21 mouse cellular contexts compared by ENCODE assay signal in genomic region chr11:83854707-83855106, GRCm38 (mm10). TPM values are rescaled to one million over a fixed set of nuclear protein-coding genes. Genes with fewer than 3 reads are reported as not detected.
DNase-seq lines count a peak whose midpoint lies in the region; ATAC-seq and TF ChIP-seq lines count a peak whose summit lies in the region.
"Had no signal": no experiment of that assay in that cellular context is flagged by ENCODE, and none has a peak within 500 bp of the region (broad histone marks: within the 10 kb centered on the region; RNA-seq: fewer than 3 reads in every experiment).

No protein-coding gene starts in this region.

- peaks cover 4% of the 10 kb centered on the region for H3K4me1 ChIP-seq in embryonic facial prominence, embryonic 11.5 days (ENCODE audit: control insufficient read depth, insufficient read depth, low read length)
- peaks cover 38% of the 10 kb centered on the region for H3K4me1 ChIP-seq in embryonic facial prominence, embryonic 10.5 days
- no peaks in the 10 kb centered on the region for H3K4me1 ChIP-seq in kidney, postnatal 0 days (replicated peaks; ENCODE audit: insufficient read depth, low read length)
- peaks cover 14% of the 10 kb centered on the region; the same call in 1 of the 2 replicates for H3K4me1 ChIP-seq in midbrain, embryonic 11.5 days (ENCODE audit: control insufficient read depth, insufficient read depth, low read length)
- peaks cover 38% of the 10 kb centered on the region for H3K4me1 ChIP-seq in midbrain, embryonic 10.5 days
- no peaks in the 10 kb centered on the region for H3K4me1 ChIP-seq in intestine, postnatal 0 days (replicated peaks; ENCODE audit: control insufficient read depth, insufficient read depth, low read length)

- H3K4me3 ChIP-seq in embryonic facial prominence, embryonic 11.5 days (ENCODE audit: low read depth, low read length): no peak overlapping the region
- no peak overlapping the region for H3K4me3 ChIP-seq in embryonic facial prominence, embryonic 10.5 days
- H3K4me3 ChIP-seq in kidney, postnatal 0 days (replicated peaks; ENCODE audit: low read depth, low read length): peak overlapping the region; percentile 27
- H3K4me3 ChIP-seq in midbrain, embryonic 11.5 days (ENCODE audit: low read depth, low read length): no peak overlapping the region
- H3K4me3 ChIP-seq in midbrain, embryonic 10.5 days: no peak overlapping the region
- H3K4me3 ChIP-seq in intestine, postnatal 0 days (ENCODE audit: low read depth, low read length): no peak overlapping the region
- H3K4me3 ChIP-seq: embryonic facial prominence, embryonic 13.5 days; erythroblast, embryonic 14.5 days; forebrain, embryonic 13.5 days; gastrocnemius, adult 2 months; hindbrain, embryonic 12.5 days; midbrain, embryonic 12.5 days; neural tube, embryonic 15.5 days had no signal

- H3K36me3 ChIP-seq in embryonic facial prominence, embryonic 11.5 days (replicated peaks; ENCODE audit: control insufficient read depth, insufficient read depth, low read depth, low read length): no peaks in the 10 kb centered on the region
- no peaks in the 10 kb centered on the region for H3K36me3 ChIP-seq in embryonic facial prominence, embryonic 10.5 days (replicated peaks)
- H3K36me3 ChIP-seq in kidney, postnatal 0 days (ENCODE audit: insufficient read depth, low read length): no peaks in the 10 kb centered on the region
- H3K36me3 ChIP-seq in midbrain, embryonic 11.5 days (ENCODE audit: control insufficient read depth, insufficient read depth, low read length): no peaks in the 10 kb centered on the region
- H3K36me3 ChIP-seq in midbrain, embryonic 10.5 days: no peaks in the 10 kb centered on the region
- no peaks in the 10 kb centered on the region for H3K36me3 ChIP-seq in intestine, postnatal 0 days (ENCODE audit: control insufficient read depth, insufficient read depth)
- H3K36me3 ChIP-seq: embryonic facial prominence, embryonic 13.5 days; hindbrain, embryonic 12.5 days; midbrain, embryonic 12.5 days; neural tube, embryonic 15.5 days had no signal

- no peak overlapping the region for H3K27ac ChIP-seq in embryonic facial prominence, embryonic 11.5 days (replicated peaks; ENCODE audit: low read depth, low read length)
- no peak overlapping the region for H3K27ac ChIP-seq in embryonic facial prominence, embryonic 10.5 days (replicated peaks)
- H3K27ac ChIP-seq in kidney, postnatal 0 days: no peak overlapping the region
- H3K27ac ChIP-seq in midbrain, embryonic 11.5 days (ENCODE audit: low read depth, low read length): no peak overlapping the region
- no peak overlapping the region for H3K27ac ChIP-seq in midbrain, embryonic 10.5 days (replicated peaks)
- no peak overlapping the region for H3K27ac ChIP-seq in intestine, postnatal 0 days (ENCODE audit: low read depth, low read length)
- H3K27ac ChIP-seq: embryonic facial prominence, embryonic 13.5 days; forebrain, embryonic 13.5 days; gastrocnemius, adult 2 months; hindbrain, embryonic 12.5 days; midbrain, embryonic 12.5 days; neural tube, embryonic 15.5 days had no signal

- peaks cover 55% of the 10 kb centered on the region for H3K27me3 ChIP-seq in embryonic facial prominence, embryonic 11.5 days (ENCODE audit: control insufficient read depth, insufficient read depth, low read length)
- H3K27me3 ChIP-seq in embryonic facial prominence, embryonic 10.5 days (replicated peaks; ENCODE audit: low read depth, poor library complexity, severe bottlenecking): peaks cover 100% of the 10 kb centered on the region
- H3K27me3 ChIP-seq in kidney, postnatal 0 days (ENCODE audit: insufficient read depth, low read length): peaks cover 19% of the 10 kb centered on the region; the same call in 1 of the 2 replicates
- H3K27me3 ChIP-seq in midbrain, embryonic 11.5 days (ENCODE audit: control insufficient read depth, insufficient read depth, low read length): peaks cover 82% of the 10 kb centered on the region
- peaks cover 100% of the 10 kb centered on the region for H3K27me3 ChIP-seq in midbrain, embryonic 10.5 days (ENCODE audit: low read depth, poor library complexity, severe bottlenecking)
- H3K27me3 ChIP-seq in intestine, postnatal 0 days (replicated peaks; ENCODE audit: control insufficient read depth, insufficient read depth, low read length): no peaks in the 10 kb centered on the region; the same call in 1 of the 2 replicates

- TF ChIP-seq CTCF in kidney, postnatal 0 days (IDR thresholded peaks at IDR 0.05; ENCODE audit: low read depth): no peak
- TF ChIP-seq CTCF in intestine, postnatal 0 days (IDR thresholded peaks at IDR 0.05; ENCODE audit: low read depth): no peak

- DNase-seq in embryonic facial prominence, embryonic 11.5 days (ENCODE audit: low spot score): peak; percentile 6
- DNase-seq in embryonic facial prominence, embryonic 10.5 days (ENCODE audit: low spot score): no peak
- DNase-seq in kidney, postnatal 0 days (ENCODE audit: low spot score): no peak
- DNase-seq in kidney, postnatal 36 days: no peak
- DNase-seq in midbrain, embryonic 11.5 days (ENCODE audit: low spot score, missing footprints): peak; percentile 91
- no peak for DNase-seq in midbrain, embryonic 10.5 days (ENCODE audit: low spot score)
- no peak for DNase-seq in cerebellum, adult 9-11 months
- DNase-seq: adrenal gland, postnatal 36 days; cerebellum, adult 9-10 months; gastrocnemius, adult 2 months; left cerebral cortex, postnatal 4 days; right cerebral cortex, postnatal 25 days; spleen, adult 18-20 months; thymus, postnatal 25 days had no signal

- H3K4me2 ChIP-seq in embryonic facial prominence, embryonic 11.5 days (ENCODE audit: low read depth, low read length): no peak overlapping the region
- H3K4me2 ChIP-seq in kidney, postnatal 0 days (ENCODE audit: low read length): peak overlapping the region; percentile 50
- no peak overlapping the region for H3K4me2 ChIP-seq in midbrain, embryonic 11.5 days
- H3K4me2 ChIP-seq in intestine, postnatal 0 days (replicated peaks; ENCODE audit: low read depth): 0 out of 2 replicates have a peak overlapping the region, but pooled peaks have one; percentile 10
- H3K4me2 ChIP-seq: embryonic facial prominence, embryonic 13.5 days; forebrain, embryonic 13.5 days; hindbrain, embryonic 12.5 days; midbrain, embryonic 12.5 days; neural tube, embryonic 15.5 days had no signal

- no peak for ATAC-seq in embryonic facial prominence, embryonic 11.5 days (replicated peaks; ENCODE audit: insufficient number of reproducible peaks, low FRiP score, low TSS enrichment, low read depth)
- ATAC-seq in kidney, postnatal 0 days (replicated peaks; ENCODE audit: low FRiP score, low read depth): no peak
- ATAC-seq in midbrain, embryonic 11.5 days (ENCODE audit: low FRiP score): no peak
- ATAC-seq in intestine, postnatal 0 days: no peak
- ATAC-seq: forebrain, embryonic 13.5 days had no signal

- no peaks in the 10 kb centered on the region for H3K9me3 ChIP-seq in embryonic facial prominence, embryonic 11.5 days (replicated peaks; ENCODE audit: control insufficient read depth, low read length)
- H3K9me3 ChIP-seq in embryonic facial prominence, embryonic 10.5 days: no peaks in the 10 kb centered on the region
- H3K9me3 ChIP-seq in kidney, postnatal 0 days (replicated peaks; ENCODE audit: low read length): no peaks in the 10 kb centered on the region
- no peaks in the 10 kb centered on the region for H3K9me3 ChIP-seq in midbrain, embryonic 11.5 days (ENCODE audit: control insufficient read depth, low read length)
- no peaks in the 10 kb centered on the region for H3K9me3 ChIP-seq in midbrain, embryonic 10.5 days (replicated peaks)
- H3K9me3 ChIP-seq in intestine, postnatal 0 days (ENCODE audit: control insufficient read depth): no peaks in the 10 kb centered on the region
- H3K9me3 ChIP-seq: embryonic facial prominence, embryonic 13.5 days; forebrain, embryonic 13.5 days; hindbrain, embryonic 12.5 days; midbrain, embryonic 12.5 days; neural tube, embryonic 15.5 days had no signal

- WGBS in embryonic facial prominence, embryonic 11.5 days: 10% methylated on average over 2 of the region's 2 CpGs
- 7% methylated on average over 2 of the region's 2 CpGs for WGBS in embryonic facial prominence, embryonic 10.5 days
- WGBS in kidney, postnatal 0 days: 9% methylated on average over 2 of the region's 2 CpGs
- WGBS in midbrain, embryonic 11.5 days: 11% methylated on average over 2 of the region's 2 CpGs
- WGBS in midbrain, embryonic 10.5 days: 13% methylated on average over 2 of the region's 2 CpGs
- WGBS in intestine, postnatal 0 days: 9% methylated on average over 2 of the region's 2 CpGs

- no peak overlapping the region for H3K9ac ChIP-seq in embryonic facial prominence, embryonic 11.5 days (replicated peaks; ENCODE audit: low read length)
- peak overlapping the region; percentile 46; the same call in 1 of the 2 replicates for H3K9ac ChIP-seq in kidney, postnatal 0 days (ENCODE audit: low read depth, low read length)
- no peak overlapping the region for H3K9ac ChIP-seq in midbrain, embryonic 11.5 days (ENCODE audit: low read length)
- no peak overlapping the region for H3K9ac ChIP-seq in intestine, postnatal 0 days (ENCODE audit: low read depth, low read length)
- H3K9ac ChIP-seq: embryonic facial prominence, embryonic 13.5 days; forebrain, embryonic 13.5 days; hindbrain, embryonic 12.5 days; midbrain, embryonic 12.5 days; neural tube, embryonic 15.5 days had no signal

RNA-seq across cellular contexts. Expression of gene Hnf1b, which starts 4.8 kb away (rescaled TPM):
- not detected in 2 replicates for polyA plus RNA-seq in embryonic facial prominence, embryonic 11.5 days (2014; fragmentation: Nextera tagmentation; extraction: Ambion mirVana)
- polyA plus RNA-seq in embryonic facial prominence, embryonic 10.5 days (2016; fragmentation: Nextera tagmentation; extraction: Ambion mirVana): 0.07 and 0.18 TPM in 2 replicates
- polyA plus RNA-seq in kidney, postnatal 0 days (2015; fragmentation: Nextera tagmentation; extraction: Ambion mirVana): 88.8 and 92.6 TPM in 2 replicates
- polyA plus RNA-seq in midbrain, embryonic 11.5 days (2014; fragmentation: Nextera tagmentation; extraction: Ambion mirVana): not detected in 2 replicates
- polyA plus RNA-seq in midbrain, embryonic 10.5 days (2016; fragmentation: Nextera tagmentation; extraction: Ambion mirVana): not detected in 2 replicates
- polyA plus RNA-seq in intestine, postnatal 0 days (2015; fragmentation: Nextera tagmentation; extraction: Ambion mirVana): 12.0 and 13.2 TPM in 2 replicates
- polyA plus RNA-seq: embryonic facial prominence, embryonic 13.5 days; erythroblast, embryonic 14.5 days; forebrain, embryonic 13.5 days; midbrain, embryonic 12.5 days had no signal

Comparison
In these comparisons a context has a peak if more than half of its experiments do, and no peak if none do; other contexts are left out.
1. DNase-seq: peak in embryonic facial prominence, embryonic 11.5 days (single experiment) and midbrain, embryonic 11.5 days (single experiment); none in embryonic facial prominence, embryonic 10.5 days (single experiment), kidney, postnatal 0 days (single experiment), kidney, postnatal 36 days (0 of 2), midbrain, embryonic 10.5 days (single experiment) and cerebellum, adult 9-11 months (single experiment).
2. H3K4me2 ChIP-seq: peak in kidney, postnatal 0 days (single experiment) and intestine, postnatal 0 days (single experiment); none in embryonic facial prominence, embryonic 11.5 days (single experiment) and midbrain, embryonic 11.5 days (single experiment).
3. RNA of gene Hnf1b, which starts 4.8 kb away (polyA plus RNA-seq): 88.8 to 92.6 TPM in kidney, postnatal 0 days and 12.0 to 13.2 TPM in intestine, postnatal 0 days; 0.07 to 0.18 TPM in embryonic facial prominence, embryonic 10.5 days, not detected in embryonic facial prominence, embryonic 11.5 days, not detected in midbrain, embryonic 11.5 days and not detected in midbrain, embryonic 10.5 days; every median in the first group is over 10 times any median in the second.